Mouse (Mus musculus) heart, adult 2 months (tissue): ENCODE data around the gene Ell2.

Experiments
- CTCF ChIP-seq: fragments of 200-600 bp; IDR thresholded peaks from 2 replicates; pipeline ENCODE4 v1.8.1; 2022; ENCODE audit warnings: antibody characterized with exemption, mild to moderate bottlenecking, moderate library complexity
- EP300 ChIP-seq: fragments of 200-500 bp; IDR thresholded peaks from 2 replicates; pipeline ENCODE4 v1.6.1; 2011; ENCODE audit warnings: low read depth, low read length, control low read depth; ENCODE audit not compliant: insufficient read depth

DNA sequence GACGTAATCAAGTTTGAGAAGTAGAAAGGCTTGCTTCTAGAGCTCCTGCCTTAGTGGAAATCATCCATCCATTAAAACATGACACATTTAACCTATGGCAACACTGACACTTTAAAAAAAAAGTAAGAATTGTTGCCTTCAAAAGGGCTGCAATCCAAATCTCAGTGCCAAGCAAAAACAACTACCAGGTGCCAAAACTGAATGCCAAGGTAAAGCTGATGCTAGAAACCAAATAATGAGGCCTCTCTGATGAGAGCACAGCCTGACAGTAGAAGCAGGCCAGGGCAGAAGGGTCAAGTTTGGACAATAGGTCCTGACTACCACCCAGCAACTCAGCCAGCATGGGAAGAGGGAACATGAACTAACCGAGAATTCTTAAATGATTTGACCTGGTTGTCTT, 73.5 kb downstream of the Ell2 start:
- TF ChIP-seq EP300 (no peak), CTCF (no peak)
